Mouse (Mus musculus) forebrain, embryonic 16.5 days (tissue): ENCODE measurements around the gene Acox1. TPM values are rescaled to one million over a fixed set of nuclear protein-coding genes. Genes with fewer than 3 reads are reported as not detected.

Experiments
- ATAC-seq: fragments of 200-750 bp; cut with Nextera tagmentation; 2 replicates; pipeline ENCODE4 v1.8.0; 2017; ENCODE audit warnings: mild to moderate bottlenecking, moderate library complexity
- H3K27ac ChIP-seq: fragments of 300-500 bp; sonication (generic); 2 replicates; pipeline ENCODE4 v1.5.1; 2014; ENCODE audit warnings: low read length, control low read depth
- H3K27me3 ChIP-seq: fragments of 300-500 bp; sonication (generic); replicated peaks from 2 replicates; pipeline ENCODE4 v1.6.1; 2014; ENCODE audit warnings: low read length; ENCODE audit not compliant: control insufficient read depth, insufficient read depth
- H3K36me3 ChIP-seq: fragments of 300-500 bp; sonication (generic); 2 replicates; pipeline ENCODE4 v1.6.1; 2014; ENCODE audit not compliant: control insufficient read depth, insufficient read depth
- H3K4me1 ChIP-seq: fragments of 300-500 bp; sonication (generic); replicated peaks from 2 replicates; pipeline ENCODE4 v1.6.1; 2014; ENCODE audit warnings: low read length; ENCODE audit not compliant: control insufficient read depth, insufficient read depth
- H3K4me2 ChIP-seq: fragments of 300-500 bp; sonication (generic); 2 replicates; pipeline ENCODE4 v1.6.1; 2014; ENCODE audit warnings: mild to moderate bottlenecking, low read length, control low read depth
- H3K4me3 ChIP-seq: fragments of 300-500 bp; sonication (generic); replicated peaks from 2 replicates; pipeline ENCODE4 v1.5.1; 2014; ENCODE audit warnings: mild to moderate bottlenecking, low read length, control low read depth
- H3K9ac ChIP-seq: fragments of 300-500 bp; sonication (generic); replicated peaks from 2 replicates; pipeline ENCODE4 v1.6.1; 2014; ENCODE audit warnings: low read depth, low read length, control low read depth
- H3K9me3 ChIP-seq: fragments of 300-500 bp; sonication (generic); 2 replicates; pipeline ENCODE4 v1.6.1; 2016; ENCODE audit warnings: low read length; ENCODE audit not compliant: control insufficient read depth
- WGBS: fragments of 180-500 bp; shearing (Covaris S2); extraction: QIAGEN DNeasy Blood & Tissue Kit; methylation state at CpG from one replicate; pipeline ENCODE4 v1.1.7; 2014; 5-methylcytosine and 5-hydroxymethylcytosine counted together
- polyA plus RNA-seq: library from polyadenylated mRNA; unstranded; fragments of >200 nt; fragmentation: Nextera tagmentation; extraction: Ambion mirVana; gene quantifications from 2 replicates; pipeline ENCODE4 v1.2.1, GENCODE M21; 2015

Acox1 gene
- polyA plus RNA-seq, 1 experiment from 2014 or later = 62.8 TPM

GRCm38 (mm10) chr11:116215991-116216390, 17.1 kb upstream of the Acox1 start:
- Histone ChIP-seq H3K4me1 (peaks cover 16% of the 10 kb centered on the region), H3K36me3 (no peaks in the 10 kb centered on the region), H3K9ac (no peak overlapping the region), H3K27ac (no peak overlapping the region), H3K4me2 (no peak overlapping the region), H3K27me3 (peaks cover 2% of the 10 kb centered on the region), H3K4me3 (no peak overlapping the region), H3K9me3 (no peaks in the 10 kb centered on the region)
- ATAC-seq = no peak
- 88% methylated on average over 6 of the region's 6 CpGs for WGBS

- no peaks in the 10 kb centered on the region for H3K36me3 ChIP-seq
- no peaks in the 10 kb centered on the region for H3K27me3 ChIP-seq
- H3K27ac ChIP-seq = no peak overlapping the region
- no peak overlapping the region for H3K4me2 ChIP-seq
- no peak overlapping the region for H3K9ac ChIP-seq
- 89% methylated on average over 7 of the region's 7 CpGs for WGBS
- H3K4me3 ChIP-seq = no peak overlapping the region
- H3K4me1 ChIP-seq = peaks cover 16% of the 10 kb centered on the region
- no peaks in the 10 kb centered on the region for H3K9me3 ChIP-seq
- ATAC-seq = no peak
These were observed 16.3 kb upstream of the Acox1 start for GRCm38 (mm10) chr11:116215181-116215580.

GRCm38 (mm10) chr11:116213877-116214510, 15.1 kb upstream of the Acox1 start:
- Histone ChIP-seq H3K9me3 (no peaks in the 10 kb centered on the region), H3K36me3 (no peaks in the 10 kb centered on the region), H3K9ac (no peak overlapping the region), H3K4me1 (peaks cover 7% of the 10 kb centered on the region), H3K4me2 (no peak overlapping the region), H3K4me3 (no peak overlapping the region), H3K27ac (no peak overlapping the region), H3K27me3 (no peaks in the 10 kb centered on the region)
- 88% methylated on average over 13 of the region's 13 CpGs for WGBS
- ATAC-seq = no peak

- WGBS = 94% methylated on average over 6 of the region's 6 CpGs
- no peak for ATAC-seq
- H3K27me3 ChIP-seq = no peaks in the 10 kb centered on the region
These were observed 14.0 kb upstream of the Acox1 start for GRCm38 (mm10) chr11:116212847-116213246.

GRCm38 (mm10) chr11:116210696-116211095, 11.9 kb upstream of the Acox1 start:
- H3K4me1 ChIP-seq = no peaks in the 10 kb centered on the region
- H3K9ac ChIP-seq = no peak overlapping the region
- no peak overlapping the region for H3K4me3 ChIP-seq
- no peak overlapping the region for H3K4me2 ChIP-seq
- no peaks in the 10 kb centered on the region for H3K27me3 ChIP-seq
- ATAC-seq = no peak
- no peak overlapping the region for H3K27ac ChIP-seq
- no peaks in the 10 kb centered on the region for H3K9me3 ChIP-seq
- H3K36me3 ChIP-seq = peaks cover 6% of the 10 kb centered on the region
- 77% methylated on average over 5 of the region's 5 CpGs for WGBS

More at GRCm38 (mm10) chr11:116212847-116213246, 14.0 kb upstream of the Acox1 start:
- H3K4me3 ChIP-seq = no peak overlapping the region
- no peaks in the 10 kb centered on the region for H3K4me1 ChIP-seq
- no peak overlapping the region for H3K4me2 ChIP-seq
- no peak overlapping the region for H3K9ac ChIP-seq
- H3K27ac ChIP-seq = no peak overlapping the region
- no peaks in the 10 kb centered on the region for H3K9me3 ChIP-seq
- no peaks in the 10 kb centered on the region for H3K36me3 ChIP-seq

GRCm38 (mm10) chr11:116209257-116209656, 10.4 kb upstream of the Acox1 start:
- Histone ChIP-seq H3K36me3 (peaks cover 6% of the 10 kb centered on the region), H3K4me2 (no peak overlapping the region), H3K9ac (no peak overlapping the region), H3K4me1 (no peaks in the 10 kb centered on the region), H3K27me3 (no peaks in the 10 kb centered on the region), H3K27ac (no peak overlapping the region), H3K4me3 (no peak overlapping the region), H3K9me3 (no peaks in the 10 kb centered on the region)
- 83% methylated on average over 8 of the region's 8 CpGs for WGBS
- no peak for ATAC-seq

- Histone ChIP-seq H3K9ac (no peak overlapping the region), H3K4me1 (no peaks in the 10 kb centered on the region), H3K36me3 (peaks cover 6% of the 10 kb centered on the region), H3K27ac (no peak overlapping the region), H3K4me2 (no peak overlapping the region), H3K27me3 (no peaks in the 10 kb centered on the region), H3K9me3 (no peaks in the 10 kb centered on the region), H3K4me3 (no peak overlapping the region)
- 76% methylated on average over 3 of the region's 3 CpGs for WGBS
- no peak for ATAC-seq
These were observed 9.8 kb upstream of the Acox1 start for GRCm38 (mm10) chr11:116208660-116209059.

- Histone ChIP-seq H3K36me3 (peaks cover 6% of the 10 kb centered on the region), H3K27me3 (no peaks in the 10 kb centered on the region), H3K4me2 (no peak overlapping the region), H3K4me3 (no peak overlapping the region), H3K9me3 (no peaks in the 10 kb centered on the region), H3K27ac (no peak overlapping the region), H3K4me1 (no peaks in the 10 kb centered on the region), H3K9ac (no peak overlapping the region)
- no peak for ATAC-seq
- 86% methylated on average over 4 of the region's 4 CpGs for WGBS
These were observed 7.8 kb upstream of the Acox1 start for GRCm38 (mm10) chr11:116206678-116207077.

GRCm38 (mm10) chr11:116203150-116203549, 4.3 kb upstream of the Acox1 start:
- no peaks in the 10 kb centered on the region for H3K27me3 ChIP-seq
- 93% methylated on average over 3 of the region's 3 CpGs for WGBS
- peaks cover 6% of the 10 kb centered on the region for H3K36me3 ChIP-seq
- no peak overlapping the region for H3K9ac ChIP-seq
- no peak overlapping the region for H3K27ac ChIP-seq
- ATAC-seq = no peak
- no peak overlapping the region for H3K4me2 ChIP-seq
- H3K4me1 ChIP-seq = peaks cover 5% of the 10 kb centered on the region
- H3K9me3 ChIP-seq = no peaks in the 10 kb centered on the region
- H3K4me3 ChIP-seq = no peak overlapping the region

GRCm38 (mm10) chr11:116201151-116201550, 2.3 kb upstream of the Acox1 start:
- WGBS = 90% methylated on average over 2 of the region's 2 CpGs
- Histone ChIP-seq H3K27me3 (no peaks in the 10 kb centered on the region), H3K4me2 (no peak overlapping the region), H3K9me3 (no peaks in the 10 kb centered on the region), H3K27ac (no peak overlapping the region), H3K4me1 (peaks cover 13% of the 10 kb centered on the region), H3K4me3 (no peak overlapping the region), H3K9ac (no peak overlapping the region), H3K36me3 (peaks cover 5% of the 10 kb centered on the region; the same call in 1 of the 2 replicates)
- ATAC-seq = no peak
